Mouse (Mus musculus) midbrain, embryonic 11.5 days (tissue): Measurements from ENCODE around the gene Olfr981. TPM values are rescaled to one million over a fixed set of nuclear protein-coding genes. Genes with fewer than 3 reads are reported as not detected.
"Not testable (repeated sequence)": the region's sequence is repeated elsewhere in the genome, so short reads cannot be mapped to it uniquely, and the experiment has no call there.

Experiments used
- ATAC-seq: fragments of 200-750 bp; cut with Nextera tagmentation; 2 replicates; pipeline ENCODE4 v1.8.0; 2017; ENCODE audit warnings: moderate TSS enrichment, moderate library complexity; ENCODE audit not compliant: low FRiP score
- DNase-seq: peaks from one replicate; pipeline ENCODE4 v3.0.0; 2015; ENCODE audit warnings: low spot score; ENCODE audit errors: missing footprints
- H3K27ac ChIP-seq: fragments of 300-500 bp; sonication (generic); 2 replicates; pipeline ENCODE4 v1.5.1; 2014; ENCODE audit warnings: low read depth, low read length
- H3K27me3 ChIP-seq: fragments of 300-500 bp; sonication (generic); 2 replicates; pipeline ENCODE4 v1.6.1; 2014; ENCODE audit warnings: mild to moderate bottlenecking, low read length, moderate library complexity, mixed read lengths; ENCODE audit not compliant: control insufficient read depth, insufficient read depth
- H3K36me3 ChIP-seq: fragments of 300-500 bp; sonication (generic); 2 replicates; pipeline ENCODE4 v1.6.1; 2014; ENCODE audit warnings: mild to moderate bottlenecking, low read length, moderate library complexity, mixed read lengths; ENCODE audit not compliant: control insufficient read depth, insufficient read depth
- H3K4me1 ChIP-seq: fragments of 300-500 bp; sonication (generic); 2 replicates; pipeline ENCODE4 v1.6.1; 2014; ENCODE audit warnings: low read length; ENCODE audit not compliant: control insufficient read depth, insufficient read depth
- H3K4me2 ChIP-seq: fragments of 300-500 bp; sonication (generic); 2 replicates; pipeline ENCODE4 v1.6.1; 2014; ENCODE audit warnings: mild to moderate bottlenecking, moderate library complexity
- H3K4me3 ChIP-seq: fragments of 300-500 bp; sonication (generic); 2 replicates; pipeline ENCODE4 v1.5.1; 2014; ENCODE audit warnings: low read depth, low read length
- H3K9ac ChIP-seq: fragments of 300-500 bp; sonication (generic); 2 replicates; pipeline ENCODE4 v1.6.1; 2014; ENCODE audit warnings: low read length
- H3K9me3 ChIP-seq: fragments of 300-500 bp; sonication (generic); 2 replicates; pipeline ENCODE4 v1.6.1; 2016; ENCODE audit warnings: low read length; ENCODE audit not compliant: control insufficient read depth
- WGBS: fragments of 180-500 bp; shearing (Covaris S2); extraction: QIAGEN DNeasy Blood & Tissue Kit; methylation state at CpG from one replicate; pipeline ENCODE4 v1.1.7; 2014; 5-methylcytosine and 5-hydroxymethylcytosine counted together
- polyA plus RNA-seq: library from polyadenylated mRNA; unstranded; fragments of >200 nt; fragmentation: Nextera tagmentation; extraction: Ambion mirVana; gene quantifications from 2 replicates; pipeline ENCODE4 v1.2.1, GENCODE M21; 2014

Olfr981 gene
- not detected in 2 replicates for polyA plus RNA-seq

- DNase-seq (no peak), ATAC-seq (no peak)
- H3K9me3 ChIP-seq, result no peaks in the 10 kb centered on the region
- H3K4me1 ChIP-seq, result no peaks in the 10 kb centered on the region
- H3K4me2 ChIP-seq, result no peak within 1 kb of the TSS
- no peak within 1 kb of the TSS for H3K4me3 ChIP-seq
- no peaks in the 10 kb centered on the region for H3K36me3 ChIP-seq
- H3K9ac ChIP-seq, result no peak within 1 kb of the TSS
- no peaks in the 10 kb centered on the region for H3K27me3 ChIP-seq
- no peak within 1 kb of the TSS for H3K27ac ChIP-seq
- 78% methylated on average over 2 of the region's 2 CpGs for WGBS
These were observed at the start of gene Olfr981 for GRCm38 (mm10) chr9:40021164-40021563. Olfr981 (plus strand) TSS chr9:40021464.

GRCm38 (mm10) chr9:39976581-39977145 is 44.6 kb upstream of the Olfr981 start:
- H3K27me3 ChIP-seq, H3K9ac ChIP-seq, H3K9me3 ChIP-seq, H3K27ac ChIP-seq, H3K4me2 ChIP-seq, H3K4me3 ChIP-seq, DNase-seq, H3K4me1 ChIP-seq, ATAC-seq, H3K36me3 ChIP-seq: not testable (repeated sequence)
- WGBS, result 97% methylated on average over 1 of the region's 1 CpGs

DNA sequence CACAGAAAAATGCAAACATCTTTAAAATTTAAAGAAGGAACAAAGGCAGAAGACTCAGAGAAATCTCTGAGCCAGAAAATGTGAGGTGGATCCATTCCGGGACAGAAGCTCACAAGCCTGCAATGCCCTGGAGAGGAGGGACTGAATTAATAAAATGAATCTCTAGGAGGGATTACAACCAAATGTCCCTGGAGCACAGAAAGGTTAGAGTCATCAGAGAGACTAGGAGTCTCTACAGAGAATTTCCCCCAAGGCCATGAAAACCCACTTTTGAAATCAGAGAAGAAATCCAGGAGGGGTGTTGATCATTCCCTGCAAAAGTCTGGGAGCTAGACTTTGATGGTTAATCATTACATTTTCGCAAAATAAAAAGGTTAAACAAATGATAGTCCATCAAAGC is 29.5 kb upstream of the Olfr981 start, which contains the start of gene Olfr978:
Gene Olfr978, plus strand, starts transcription at position 301 of the 400 bp plus-strand sequence.
- H3K4me3 ChIP-seq, result no peak within 1 kb of the TSS
- no peaks in the 10 kb centered on the region for H3K27me3 ChIP-seq
- H3K4me2 ChIP-seq, result no peak within 1 kb of the TSS
- no peaks in the 10 kb centered on the region for H3K4me1 ChIP-seq
- no peak within 1 kb of the TSS for H3K27ac ChIP-seq
- H3K9ac ChIP-seq, result no peak within 1 kb of the TSS
- no peak for DNase-seq
- no peaks in the 10 kb centered on the region for H3K9me3 ChIP-seq
- H3K36me3 ChIP-seq, result no peaks in the 10 kb centered on the region
- 85% methylated on average over 2 of the region's 2 CpGs for WGBS
- no peak for ATAC-seq

GRCm38 (mm10) chr9:40003365-40003764 is 17.9 kb upstream of the Olfr981 start, which contains the start of gene Olfr979:
Olfr979 (minus strand) TSS chr9:40003465.
- no peaks in the 10 kb centered on the region for H3K27me3 ChIP-seq
- H3K27ac ChIP-seq, result no peak within 1 kb of the TSS
- 91% methylated on average over 1 of the region's 1 CpGs for WGBS
- no peaks in the 10 kb centered on the region for H3K36me3 ChIP-seq
- no peaks in the 10 kb centered on the region for H3K9me3 ChIP-seq
- no peak within 1 kb of the TSS for H3K9ac ChIP-seq
- no peak within 1 kb of the TSS for H3K4me2 ChIP-seq
- H3K4me1 ChIP-seq, result no peaks in the 10 kb centered on the region
- DNase-seq (no peak), ATAC-seq (no peak)
- no peak within 1 kb of the TSS for H3K4me3 ChIP-seq

DNA sequence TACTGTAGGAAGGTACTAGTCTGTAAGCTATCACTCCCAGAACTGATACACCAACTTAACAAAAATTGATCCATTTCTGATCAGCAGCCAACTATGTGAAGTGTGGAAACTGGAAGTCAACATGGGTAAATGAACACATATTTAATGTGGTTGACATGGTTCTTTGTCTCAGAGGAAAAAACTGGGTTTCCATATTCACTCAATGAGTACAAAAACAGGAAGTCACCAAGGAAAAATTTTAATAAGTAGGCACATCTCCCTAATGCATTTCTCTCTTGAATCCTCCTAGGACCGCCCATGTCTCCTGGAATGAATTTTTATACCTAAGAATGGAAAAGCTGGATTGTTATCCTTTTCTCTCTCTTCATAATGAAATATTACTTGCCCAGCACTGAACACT is 11.8 kb upstream of the Olfr981 start, which contains the start of gene Olfr980:
Gene Olfr980, minus strand, starts transcription at position 101 of the 400 bp plus-strand sequence.
- Histone ChIP-seq H3K4me2 (no peak within 1 kb of the TSS), H3K4me3 (no peak within 1 kb of the TSS), H3K27me3 (no peaks in the 10 kb centered on the region), H3K36me3 (no peaks in the 10 kb centered on the region), H3K9me3 (no peaks in the 10 kb centered on the region), H3K4me1 (no peaks in the 10 kb centered on the region), H3K9ac (no peak within 1 kb of the TSS), H3K27ac (no peak within 1 kb of the TSS)
- ATAC-seq, result no peak
- DNase-seq, result no peak
- WGBS, result 95% methylated on average over 1 of the region's 1 CpGs

GRCm38 (mm10) chr9:40050138-40050537 is 28.9 kb downstream of the Olfr981 start:
- WGBS, result 92% methylated on average over 19 of the region's 19 CpGs
- no peaks in the 10 kb centered on the region for H3K36me3 ChIP-seq
- ATAC-seq, result no peak

DNA sequence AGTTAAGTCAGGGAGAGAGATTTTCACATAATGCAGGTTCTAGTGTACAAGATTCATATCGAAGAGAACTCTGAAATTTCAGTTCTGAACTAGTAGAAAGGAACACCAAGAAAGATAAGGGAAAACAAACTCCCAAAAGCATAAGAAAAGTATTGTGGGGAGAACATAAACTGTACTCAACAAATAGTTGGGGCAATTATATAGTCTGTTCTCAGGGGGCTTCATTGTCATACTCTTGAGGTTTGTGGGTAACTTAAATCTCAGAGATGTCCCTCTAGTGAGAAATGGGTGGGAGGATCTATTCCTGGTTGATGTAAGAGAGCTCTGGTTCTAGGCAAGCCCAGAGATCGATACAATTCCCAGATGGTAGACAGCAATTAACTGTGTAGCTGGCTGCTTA is 52.3 kb downstream of the Olfr981 start, which contains the start of gene Olfr982:
Gene Olfr982, plus strand, starts transcription at position 301 of the 400 bp plus-strand sequence.
- no peaks in the 10 kb centered on the region for H3K36me3 ChIP-seq
- DNase-seq (no peak), ATAC-seq (no peak)
- H3K4me2 ChIP-seq, result no peak within 1 kb of the TSS
- no peaks in the 10 kb centered on the region for H3K9me3 ChIP-seq
- 95% methylated on average over 2 of the region's 2 CpGs for WGBS
- no peaks in the 10 kb centered on the region for H3K27me3 ChIP-seq
- no peak within 1 kb of the TSS for H3K27ac ChIP-seq
- no peak within 1 kb of the TSS for H3K4me3 ChIP-seq
- H3K4me1 ChIP-seq, result no peaks in the 10 kb centered on the region
- H3K9ac ChIP-seq, result no peak within 1 kb of the TSS

More at GRCm38 (mm10) chr9:40050138-40050537, 28.9 kb downstream of the Olfr981 start:
- Histone ChIP-seq H3K27ac (no peak overlapping the region), H3K4me3 (no peak overlapping the region), H3K27me3 (no peaks in the 10 kb centered on the region), H3K9me3 (no peaks in the 10 kb centered on the region), H3K4me1 (no peaks in the 10 kb centered on the region), H3K4me2 (no peak overlapping the region), H3K9ac (no peak overlapping the region)
- no peak for DNase-seq

Other genes with a start within 250 kb of the Olfr981 start
- not detected in 2 replicates for gene Olfr968, start 238.2 kb upstream of the Olfr981 start, polyA plus RNA-seq
- gene Olfr969, start 230.5 kb upstream of the Olfr981 start, polyA plus RNA-seq, result not detected in 2 replicates
- not detected in 2 replicates for gene Olfr970, start 212.6 kb upstream of the Olfr981 start, polyA plus RNA-seq
- gene Olfr971, start 184.6 kb upstream of the Olfr981 start, polyA plus RNA-seq, result not detected in 2 replicates
- gene Olfr972, start 155.0 kb upstream of the Olfr981 start, polyA plus RNA-seq, result not detected in 2 replicates
- not detected in 2 replicates for gene Olfr229, start 114.1 kb upstream of the Olfr981 start, polyA plus RNA-seq
- not detected in 2 replicates for gene Olfr974, start 84.0 kb upstream of the Olfr981 start, polyA plus RNA-seq
- gene Olfr975, start 69.4 kb upstream of the Olfr981 start, polyA plus RNA-seq, result not detected in 2 replicates
- not detected in 2 replicates for gene Olfr976, start 60.3 kb upstream of the Olfr981 start, polyA plus RNA-seq
- not detected in 2 replicates for gene Olfr978, start 29.4 kb upstream of the Olfr981 start, polyA plus RNA-seq
- gene Olfr979, start 18.0 kb upstream of the Olfr981 start, polyA plus RNA-seq, result not detected in 2 replicates
- gene Olfr980, start 11.9 kb upstream of the Olfr981 start, polyA plus RNA-seq, result not detected in 2 replicates
- not detected in 2 replicates for gene Olfr982, start 52.4 kb downstream of the Olfr981 start, polyA plus RNA-seq
- not detected in 2 replicates for gene Olfr983, start 72.1 kb downstream of the Olfr981 start, polyA plus RNA-seq
- not detected in 2 replicates for gene Olfr984, start 92.7 kb downstream of the Olfr981 start, polyA plus RNA-seq
- gene Olfr985, start 108.7 kb downstream of the Olfr981 start, polyA plus RNA-seq, result not detected in 2 replicates
- gene Tmem225, start 126.7 kb downstream of the Olfr981 start, polyA plus RNA-seq, result not detected in 2 replicates
- gene Olfr986, start 159.5 kb downstream of the Olfr981 start, polyA plus RNA-seq, result not detected in 2 replicates
- gene Zfp202, start 170.9 kb downstream of the Olfr981 start, polyA plus RNA-seq, result 6.8 and 7.3 TPM in 2 replicates
- gene Scn3b, start 247.8 kb downstream of the Olfr981 start, polyA plus RNA-seq, result 18.6 and 21.2 TPM in 2 replicates